Mouse (Mus musculus) MEL (cell line): ENCODE measurements around the gene Bbs12.

Experiments used
- CTCF ChIP-seq, 3 experiments: IDR thresholded peaks in 2 of 3; conservative IDR thresholded peaks in 1 of 3; 2 replicates each; pipeline ENCODE4 v1.5.1; 2011 to 2012; ENCODE audit warnings: low read length in 3 of 3, low read depth in 2 of 3, mild to moderate bottlenecking in 2 of 3, improper control_type of control experiment in 1 of 3, inconsistent platforms in 1 of 3, mixed read lengths in 1 of 3, moderate library complexity in 1 of 3; ENCODE audit not compliant: control insufficient read depth in 1 of 3, insufficient read depth in 1 of 3, poor library complexity in 1 of 3, severe bottlenecking in 1 of 3
- POLR2A ChIP-seq, 2 experiments: IDR thresholded peaks; 2 replicates each; pipeline ENCODE4 v1.6.1; 2011 to 2012; ENCODE audit warnings: low read length in 2 of 2, mild to moderate bottlenecking in 2 of 2, control low read depth in 1 of 2, improper control_type of control experiment in 1 of 2, low read depth in 1 of 2, moderate library complexity in 1 of 2; ENCODE audit not compliant: control insufficient read depth in 1 of 2, insufficient read depth in 1 of 2, poor library complexity in 1 of 2

GRCm38 (mm10) chr3:37348221-37349165 is 36.1 kb downstream of the Bbs12 start, which contains the start of gene Fgf2:
- TF ChIP-seq CTCF (IDR thresholded peaks at IDR 0.05 in 2 of 3, conservative IDR thresholded peaks at IDR 0.05 in 1 of 3; ENCODE audit: control insufficient read depth in 1 of 3, insufficient read depth in 1 of 3, low read depth in 2 of 3, low read length in 3 of 3, poor library complexity in 1 of 3, severe bottlenecking in 1 of 3) (no peak), POLR2A (IDR thresholded peaks at IDR 0.05; ENCODE audit: control insufficient read depth in 1 of 2, insufficient read depth in 1 of 2, low read depth in 1 of 2, low read length in 2 of 2, poor library complexity in 1 of 2) (no peak)
